8 mouse cellular contexts compared by ENCODE assay signal in the genomic region with DNA sequence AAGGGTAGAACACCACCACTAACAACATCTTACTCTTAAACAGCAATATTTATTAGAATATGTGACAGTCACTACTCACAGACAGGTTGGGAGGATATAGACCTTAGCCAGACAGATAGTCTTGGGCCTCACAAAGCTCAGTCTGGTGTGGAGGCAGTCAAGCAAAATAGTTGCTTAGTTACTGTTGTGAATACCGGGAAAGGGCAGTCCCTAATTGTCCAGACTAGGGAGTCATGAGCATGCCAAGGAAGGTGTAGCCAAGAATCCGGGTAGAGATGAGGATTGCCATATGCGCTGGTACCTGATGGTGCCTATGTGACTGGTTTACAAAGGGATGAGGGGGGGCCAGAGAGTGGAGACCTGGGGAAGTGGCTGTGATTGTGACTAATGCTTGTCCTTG. TPM values are rescaled to one million over a fixed set of nuclear protein-coding genes. Genes with fewer than 3 reads are reported as not detected.
DNase-seq lines count a peak whose midpoint lies in the region; ATAC-seq and TF ChIP-seq lines count a peak whose summit lies in the region.

No protein-coding gene starts in this region.

- DNase-seq in cerebellum, adult 9-11 months: peak; percentile 48
- DNase-seq in cerebellum, postnatal 4 days (ENCODE audit: low spot score in 2 of 2): no peak
- DNase-seq in ES-E14 (ENCODE audit: low read depth, low spot score): no peak
- DNase-seq in limb, embryonic 11.5 days (ENCODE audit: low spot score): no peak
- no peak for DNase-seq in layer of hippocampus, postnatal 36 days
- no peak for DNase-seq in urinary bladder, postnatal 4 days (ENCODE audit: low spot score in 2 of 2)

- peak overlapping the region; percentile 84 to 99 for H3K4me3 ChIP-seq in ES-E14 (ENCODE audit: insufficient read depth in 1 of 2, low read depth in 1 of 2, low read length in 2 of 2, poor library complexity in 1 of 2, severe bottlenecking in 1 of 2)
- peak overlapping the region; percentile 99 for H3K4me3 ChIP-seq in forebrain, embryonic 15.5 days
- H3K4me3 ChIP-seq in limb, embryonic 11.5 days (ENCODE audit: low read depth, low read length): peak overlapping the region; percentile 85
- peak overlapping the region; percentile 91 for H3K4me3 ChIP-seq in stomach, embryonic 15.5 days (replicated peaks)

- in situ Hi-C loops in ES-E14 (cut with MboI; ENCODE audit: low sequenced_read_pairs in 2 of 2, unreplicated experiment in 2 of 2): no loop called here

- ATAC-seq in forebrain, embryonic 15.5 days (replicated peaks): no peak
- ATAC-seq in limb, embryonic 11.5 days (ENCODE audit: insufficient number of reproducible peaks, low FRiP score, low TSS enrichment, low read depth): no peak
- no peak for ATAC-seq in stomach, embryonic 15.5 days (ENCODE audit: insufficient read depth, low FRiP score, low read depth)

- H3K9me3 ChIP-seq in ES-E14 (ENCODE audit: control insufficient read depth, insufficient read depth, low read depth, low read length): no peaks in the 10 kb centered on the region
- H3K9me3 ChIP-seq in forebrain, embryonic 15.5 days: no peaks in the 10 kb centered on the region
- H3K9me3 ChIP-seq in limb, embryonic 11.5 days (ENCODE audit: control insufficient read depth, low read length): no peaks in the 10 kb centered on the region
- H3K9me3 ChIP-seq in stomach, embryonic 15.5 days: no peaks in the 10 kb centered on the region

- 40% methylated on average over 3 of the region's 3 CpGs for WGBS in forebrain, embryonic 15.5 days
- WGBS in limb, embryonic 11.5 days: 59% methylated on average over 3 of the region's 3 CpGs
- 37% methylated on average over 3 of the region's 3 CpGs for WGBS in stomach, embryonic 15.5 days

- peaks cover 0 to 4% of the 10 kb centered on the region in 2 experiments; a peak in 1 of 4 replicates for H3K4me1 ChIP-seq in ES-E14 (ENCODE audit: control insufficient read depth in 2 of 2, insufficient read depth in 2 of 2, low read length in 2 of 2, poor library complexity in 1 of 2)
- H3K4me1 ChIP-seq in forebrain, embryonic 15.5 days: peaks cover 18% of the 10 kb centered on the region
- H3K4me1 ChIP-seq in limb, embryonic 11.5 days (ENCODE audit: control insufficient read depth, insufficient read depth, low read length): peaks cover 3% of the 10 kb centered on the region; the same call in 1 of the 2 replicates
- H3K4me1 ChIP-seq in stomach, embryonic 15.5 days: peaks cover 4% of the 10 kb centered on the region; the same call in 1 of the 2 replicates

- no peak overlapping the region for H3K27ac ChIP-seq in ES-E14 (ENCODE audit: insufficient read depth, low read depth, low read length, poor library complexity, severe bottlenecking)
- H3K27ac ChIP-seq in forebrain, embryonic 15.5 days (replicated peaks): peak overlapping the region; percentile 97; the same call in 1 of the 2 replicates
- H3K27ac ChIP-seq in limb, embryonic 11.5 days (replicated peaks; ENCODE audit: low read depth, low read length): no peak overlapping the region
- 0 out of 2 replicates have a peak overlapping the region, but pooled peaks have one; percentile 69 for H3K27ac ChIP-seq in stomach, embryonic 15.5 days

- H3K36me3 ChIP-seq in ES-E14 (ENCODE audit: control insufficient read depth, insufficient read depth, low read length, poor library complexity, severe bottlenecking): peaks cover 13% of the 10 kb centered on the region
- peaks cover 26% of the 10 kb centered on the region for H3K36me3 ChIP-seq in forebrain, embryonic 15.5 days
- H3K36me3 ChIP-seq in limb, embryonic 11.5 days (ENCODE audit: control insufficient read depth, insufficient read depth, low read length): peaks cover 7% of the 10 kb centered on the region; the same call in 1 of the 2 replicates
- H3K36me3 ChIP-seq in stomach, embryonic 15.5 days: peaks cover 17% of the 10 kb centered on the region

- H3K4me2 ChIP-seq in forebrain, embryonic 15.5 days (replicated peaks): peak overlapping the region; percentile 91
- peak overlapping the region; percentile 84 for H3K4me2 ChIP-seq in limb, embryonic 11.5 days (ENCODE audit: low read depth, severe bottlenecking)
- peak overlapping the region; percentile 82 for H3K4me2 ChIP-seq in stomach, embryonic 15.5 days

- no peaks in the 10 kb centered on the region for H3K27me3 ChIP-seq in forebrain, embryonic 15.5 days
- no peaks in the 10 kb centered on the region for H3K27me3 ChIP-seq in limb, embryonic 11.5 days (ENCODE audit: control insufficient read depth, insufficient read depth, low read length)
- no peaks in the 10 kb centered on the region for H3K27me3 ChIP-seq in stomach, embryonic 15.5 days (replicated peaks)

- peak overlapping the region; percentile 70 for H3K9ac ChIP-seq in ES-E14 (ENCODE audit: insufficient read depth, low read depth, low read length, poor library complexity, severe bottlenecking)
- H3K9ac ChIP-seq in forebrain, embryonic 15.5 days (replicated peaks): peak overlapping the region; percentile 91
- H3K9ac ChIP-seq in limb, embryonic 11.5 days (ENCODE audit: low read length): peak overlapping the region; percentile 65
- peak overlapping the region; percentile 72 for H3K9ac ChIP-seq in stomach, embryonic 15.5 days

TF ChIP-seq in ES-E14, 5 proteins besides CTCF, POLR2A, EP300 and RAD21:
- TF ChIP-seq ZC3H11A (IDR thresholded peaks at IDR 0.05; ENCODE audit: borderline replicate concordance, low read depth, low read length) (no peak), HCFC1 (IDR thresholded peaks at IDR 0.05; ENCODE audit: borderline replicate concordance, insufficient read depth, low read length) (no peak), CHD2 (IDR thresholded peaks at IDR 0.05; ENCODE audit: low read depth, low read length) (no peak), ZNF384 (IDR thresholded peaks at IDR 0.05; ENCODE audit: low read depth, low read length) (no peak), MAFK (IDR thresholded peaks at IDR 0.05; ENCODE audit: insufficient read depth, low read depth, low read length) (no peak)

RNA-seq across cellular contexts. Expression of gene Bsdc1, which starts 0.7 kb away (rescaled TPM):
- 28.9 and 33.3 TPM in 2 replicates for total RNA-seq in ES-E14 (2012; rRNA removed)
- polyA plus RNA-seq in forebrain, embryonic 15.5 days (2015; fragmentation: Nextera tagmentation; extraction: Ambion mirVana): 41.6 and 42.7 TPM in 2 replicates
- 23.8 and 25.9 TPM in 2 replicates for polyA plus RNA-seq in limb, embryonic 11.5 days (2014; fragmentation: Nextera tagmentation; extraction: Ambion mirVana)
- 24.4 and 27.0 TPM in 2 replicates for polyA plus RNA-seq in stomach, embryonic 15.5 days (2015; fragmentation: Nextera tagmentation; extraction: Ambion mirVana)
- 10 to 100 TPM; 53.4 to 54.5 TPM for total RNA-seq in layer of hippocampus, postnatal 36 days (2021)

RNA-seq across cellular contexts. Expression of gene Zbtb8b, which starts 21.5 kb away (rescaled TPM):
- 2.5 and 2.7 TPM in 2 replicates for total RNA-seq in ES-E14 (2012; rRNA removed)
- polyA plus RNA-seq in forebrain, embryonic 15.5 days (2015; fragmentation: Nextera tagmentation; extraction: Ambion mirVana): 7.3 and 7.5 TPM in 2 replicates
- 0.85 and 1.8 TPM in 2 replicates for polyA plus RNA-seq in limb, embryonic 11.5 days (2014; fragmentation: Nextera tagmentation; extraction: Ambion mirVana)
- 1.5 and 1.7 TPM in 2 replicates for polyA plus RNA-seq in stomach, embryonic 15.5 days (2015; fragmentation: Nextera tagmentation; extraction: Ambion mirVana)
- 1 to 10 TPM; 3.6 to 4.6 TPM for total RNA-seq in layer of hippocampus, postnatal 36 days (2021)

RNA-seq across cellular contexts. Expression of gene Tssk3, which starts 28.7 kb away (rescaled TPM):
- total RNA-seq in ES-E14 (2012; rRNA removed): 0.16 TPM in 1 of 2 replicates, not detected in the other
- 0.34 TPM in 1 of 2 replicates, not detected in the other for polyA plus RNA-seq in forebrain, embryonic 15.5 days (2015; fragmentation: Nextera tagmentation; extraction: Ambion mirVana)
- polyA plus RNA-seq in limb, embryonic 11.5 days (2014; fragmentation: Nextera tagmentation; extraction: Ambion mirVana): not detected in 2 replicates
- polyA plus RNA-seq in stomach, embryonic 15.5 days (2015; fragmentation: Nextera tagmentation; extraction: Ambion mirVana): not detected in 2 replicates
- not detected for total RNA-seq in layer of hippocampus, postnatal 36 days (2021)

RNA-seq across cellular contexts. Expression of gene Fam229a, which starts 28.9 kb away (rescaled TPM):
- not detected in 2 replicates for total RNA-seq in ES-E14 (2012; rRNA removed)
- polyA plus RNA-seq in forebrain, embryonic 15.5 days (2015; fragmentation: Nextera tagmentation; extraction: Ambion mirVana): 0.61 TPM in 1 of 2 replicates, not detected in the other
- polyA plus RNA-seq in limb, embryonic 11.5 days (2014; fragmentation: Nextera tagmentation; extraction: Ambion mirVana): not detected in 2 replicates
- 0.26 TPM in 1 of 2 replicates, not detected in the other for polyA plus RNA-seq in stomach, embryonic 15.5 days (2015; fragmentation: Nextera tagmentation; extraction: Ambion mirVana)
- not detected for total RNA-seq in layer of hippocampus, postnatal 36 days (2021)

RNA-seq across cellular contexts. Expression of gene Marcksl1, which starts 51.3 kb away (rescaled TPM):
- 175 and 233 TPM in 2 replicates for total RNA-seq in ES-E14 (2012; rRNA removed)
- polyA plus RNA-seq in forebrain, embryonic 15.5 days (2015; fragmentation: Nextera tagmentation; extraction: Ambion mirVana): 2,102 and 2,181 TPM in 2 replicates
- 1,590 and 1,591 TPM in 2 replicates for polyA plus RNA-seq in limb, embryonic 11.5 days (2014; fragmentation: Nextera tagmentation; extraction: Ambion mirVana)
- 490 and 533 TPM in 2 replicates for polyA plus RNA-seq in stomach, embryonic 15.5 days (2015; fragmentation: Nextera tagmentation; extraction: Ambion mirVana)
- 100 to 1,000 TPM; 105 to 115 TPM for total RNA-seq in layer of hippocampus, postnatal 36 days (2021)

Comparison
In these comparisons a context has a peak if more than half of its experiments do, and no peak if none do; other contexts are left out.
1. H3K27ac ChIP-seq: peak in forebrain, embryonic 15.5 days (single experiment) and stomach, embryonic 15.5 days (single experiment); none in ES-E14 (single experiment) and limb, embryonic 11.5 days (single experiment).
2. Peak in every context shown above with its lines, with median percentiles within 50 percentile points of each other: H3K4me3 ChIP-seq, H3K9ac ChIP-seq and H3K4me2 ChIP-seq.